Mouse (Mus musculus) spleen, adult 2 months (tissue): ENCODE results near the gene Pgrmc2. TPM values are rescaled to one million over a fixed set of nuclear protein-coding genes. Genes with fewer than 3 reads are reported as not detected.

ENCODE experiments used
- DNase-seq, 2 experiments: peaks; one replicate each; pipeline versions ENCODE4 v3.0.0 to v3.0.0-alpha.2; 2012 to 2021; ENCODE audit warnings: low spot score in 2 of 2, low read depth in 1 of 2
- H3K27ac ChIP-seq: fragments of 200-500 bp; 2 replicates; pipeline ENCODE4 v1.5.1; 2012; ENCODE audit warnings: low read length, inconsistent platforms; ENCODE audit not compliant: insufficient read depth
- H3K27me3 ChIP-seq: fragments of 200-500 bp; 2 replicates; pipeline ENCODE4 v1.6.1; 2012; ENCODE audit warnings: mild to moderate bottlenecking, moderate library complexity, low read length, inconsistent platforms; ENCODE audit not compliant: control insufficient read depth, insufficient read depth
- H3K36me3 ChIP-seq: fragments of 200-500 bp; 2 replicates; pipeline ENCODE4 v1.6.1; 2012; ENCODE audit warnings: mild to moderate bottlenecking, low read length, inconsistent platforms; ENCODE audit not compliant: control insufficient read depth, insufficient read depth
- H3K4me1 ChIP-seq: fragments of 200-500 bp; 2 replicates; pipeline ENCODE4 v1.6.1; 2011; ENCODE audit warnings: inconsistent platforms; ENCODE audit not compliant: control insufficient read depth, insufficient read depth, insufficient read length
- H3K4me3 ChIP-seq: fragments of 200-500 bp; 2 replicates; pipeline ENCODE4 v1.5.1; 2011; ENCODE audit warnings: mild to moderate bottlenecking, inconsistent platforms; ENCODE audit not compliant: insufficient read depth, insufficient read length; ENCODE audit errors: extremely low read depth
- CTCF ChIP-seq: fragments of 200-500 bp; IDR thresholded peaks from 2 replicates; pipeline ENCODE4 v1.5.1; 2011; ENCODE audit warnings: mild to moderate bottlenecking, inconsistent platforms; ENCODE audit not compliant: insufficient read depth, insufficient read length, insufficient replicate concordance; ENCODE audit errors: extremely low read depth
- POLR2A ChIP-seq: fragments of 200-500 bp; IDR thresholded peaks from 2 replicates; pipeline ENCODE4 v1.6.1; 2011; ENCODE audit warnings: low read depth, low read length, inconsistent platforms
- whole genome bisulfite sequencing: fragments of 180-500 bp; shearing (Covaris S2); methylation state at CpG from one replicate; pipeline ENCODE4 v1.1.7; 2018; 5-methylcytosine and 5-hydroxymethylcytosine counted together
- polyA plus RNA-seq: library from polyadenylated mRNA; depleted of rRNA; stranded (reverse); fragments of >200 nt; gene quantifications from 2 replicates; pipeline ENCODE4 v1.2.3, GENCODE M21; 2012

The Pgrmc2 gene
- polyA plus RNA-seq, 1 experiment: 9.2 TPM

- Histone ChIP-seq H3K4me1 (peaks cover 2% of the 10 kb centered on the region; the same call in 1 of the 2 replicates), H3K36me3 (no peaks in the 10 kb centered on the region), H3K27me3 (no peaks in the 10 kb centered on the region; the same call in 1 of the 2 replicates), H3K27ac (no peak overlapping the region), H3K4me3 (no peak overlapping the region)
- no peak for TF ChIP-seq CTCF
- TF ChIP-seq POLR2A: no peak
- DNase-seq: no peak
- 96% methylated on average over 2 of the region's 2 CpGs for WGBS
Measured at GRCm38 (mm10) chr3:41078673-41079072, 4.2 kb downstream of the Pgrmc2 start.

GRCm38 (mm10) chr3:41075376-41075775 is 7.5 kb downstream of the Pgrmc2 start:
- no peaks in the 10 kb centered on the region for H3K27me3 ChIP-seq
- no peaks in the 10 kb centered on the region for H3K4me1 ChIP-seq
- H3K36me3 ChIP-seq: no peaks in the 10 kb centered on the region
- WGBS: 96% methylated on average over 8 of the region's 8 CpGs
- H3K4me3 ChIP-seq: no peak overlapping the region
- no peak for TF ChIP-seq POLR2A
- no peak for TF ChIP-seq CTCF
- DNase-seq: no peak
- H3K27ac ChIP-seq: no peak overlapping the region

- DNase-seq: no peak
- no peaks in the 10 kb centered on the region for H3K4me1 ChIP-seq
- no peak overlapping the region for H3K4me3 ChIP-seq
- WGBS: 91% methylated on average over 2 of the region's 2 CpGs
- H3K36me3 ChIP-seq: peaks cover 10% of the 10 kb centered on the region
- H3K27me3 ChIP-seq: no peaks in the 10 kb centered on the region
- no peak overlapping the region for H3K27ac ChIP-seq
- TF ChIP-seq CTCF (no peak), POLR2A (no peak)
Measured at GRCm38 (mm10) chr3:41070519-41070918, 12.3 kb downstream of the Pgrmc2 start.

GRCm38 (mm10) chr3:41065320-41065719 is 17.5 kb downstream of the Pgrmc2 start:
- H3K27ac ChIP-seq: no peak overlapping the region
- peaks cover 10% of the 10 kb centered on the region for H3K36me3 ChIP-seq
- no peak for DNase-seq
- TF ChIP-seq CTCF (no peak), POLR2A (no peak)
- WGBS: 91% methylated on average over 2 of the region's 2 CpGs
- H3K4me3 ChIP-seq: no peak overlapping the region
- H3K27me3 ChIP-seq: no peaks in the 10 kb centered on the region
- H3K4me1 ChIP-seq: no peaks in the 10 kb centered on the region

GRCm38 (mm10) chr3:41062758-41063157 is 20.1 kb downstream of the Pgrmc2 start:
- 90% methylated on average over 2 of the region's 2 CpGs for WGBS
- no peak overlapping the region for H3K27ac ChIP-seq

GRCm38 (mm10) chr3:41061831-41062565 is 20.8 kb downstream of the Pgrmc2 start:
- DNase-seq: no peak
- Histone ChIP-seq H3K36me3 (peaks cover under 1% of the 10 kb centered on the region; the same call in 1 of the 2 replicates), H3K4me1 (no peaks in the 10 kb centered on the region), H3K4me3 (no peak overlapping the region), H3K27ac (no peak overlapping the region), H3K27me3 (no peaks in the 10 kb centered on the region)
- 52% methylated on average over 3 of the region's 3 CpGs for WGBS
- TF ChIP-seq POLR2A (no peak), CTCF (no peak)

More at GRCm38 (mm10) chr3:41062758-41063157, 20.1 kb downstream of the Pgrmc2 start:
- TF ChIP-seq POLR2A: no peak
- no peak for TF ChIP-seq CTCF
- no peak for DNase-seq
- Histone ChIP-seq H3K27me3 (no peaks in the 10 kb centered on the region), H3K4me3 (no peak overlapping the region), H3K4me1 (no peaks in the 10 kb centered on the region), H3K36me3 (peaks cover 4% of the 10 kb centered on the region; the same call in 1 of the 2 replicates)

GRCm38 (mm10) chr3:41059249-41059648 is 23.6 kb downstream of the Pgrmc2 start:
- Histone ChIP-seq H3K27ac (no peak overlapping the region), H3K4me3 (no peak overlapping the region), H3K36me3 (no peaks in the 10 kb centered on the region), H3K4me1 (no peaks in the 10 kb centered on the region), H3K27me3 (no peaks in the 10 kb centered on the region)
- TF ChIP-seq POLR2A: no peak
- no peak for TF ChIP-seq CTCF
- no peak for DNase-seq
- WGBS: 91% methylated on average over 3 of the region's 3 CpGs
